Mouse (Mus musculus) embryo, embryonic 11 days (tissue): ENCODE results near the gene Pax3.

Experiments used
- DNase-seq: peaks from one replicate; pipeline ENCODE4 v3.0.0-alpha.2; 2015

The Pax3 gene

GRCm38 (mm10) chr1:78171671-78172070 lies 25.3 kb downstream of the Pax3 start:
- no peak for DNase-seq

- no peak for DNase-seq
Observed at GRCm38 (mm10) chr1:78170771-78171170, 26.2 kb downstream of the Pax3 start.

GRCm38 (mm10) chr1:78168796-78169195 lies 28.1 kb downstream of the Pax3 start:
- DNase-seq, result peak; percentile 66

- DNase-seq, result peak; percentile 72
Observed at GRCm38 (mm10) chr1:78167577-78168286, 29.2 kb downstream of the Pax3 start.

- DNase-seq, result no peak
Observed at GRCm38 (mm10) chr1:78161745-78162144, 35.2 kb downstream of the Pax3 start.

GRCm38 (mm10) chr1:78157930-78158329 lies 39.0 kb downstream of the Pax3 start:
- no peak for DNase-seq

GRCm38 (mm10) chr1:78155796-78156195 lies 41.1 kb downstream of the Pax3 start:
- DNase-seq, result no peak

GRCm38 (mm10) chr1:78148011-78148623 lies 48.8 kb downstream of the Pax3 start:
- no peak for DNase-seq

- DNase-seq, result no peak
Observed at GRCm38 (mm10) chr1:78143403-78143802, 53.5 kb downstream of the Pax3 start.

GRCm38 (mm10) chr1:78142912-78143311 lies 54.0 kb downstream of the Pax3 start:
- no peak for DNase-seq

GRCm38 (mm10) chr1:78141741-78142501 lies 55.0 kb downstream of the Pax3 start:
- DNase-seq, result peak; percentile 67

- no peak for DNase-seq
Observed at GRCm38 (mm10) chr1:78141314-78141713, 55.6 kb downstream of the Pax3 start.

- peak; percentile 60 for DNase-seq
Observed at GRCm38 (mm10) chr1:78140505-78141303, 56.2 kb downstream of the Pax3 start.

GRCm38 (mm10) chr1:78139287-78139686 lies 57.6 kb downstream of the Pax3 start:
- DNase-seq, result peak; percentile 65

GRCm38 (mm10) chr1:78129267-78129666 lies 67.7 kb downstream of the Pax3 start:
- peak; percentile 47 for DNase-seq

- no peak for DNase-seq
Observed at GRCm38 (mm10) chr1:78119899-78120560, 76.9 kb downstream of the Pax3 start.

GRCm38 (mm10) chr1:78116046-78116445 lies 80.9 kb downstream of the Pax3 start:
- no peak for DNase-seq

GRCm38 (mm10) chr1:78110311-78110710 lies 86.6 kb downstream of the Pax3 start:
- DNase-seq, result peak; percentile 75

- no peak for DNase-seq
Observed at GRCm38 (mm10) chr1:78103511-78103910, 93.4 kb downstream of the Pax3 start.

- no peak for DNase-seq
Observed at GRCm38 (mm10) chr1:78093619-78094018, 103.3 kb downstream of the Pax3 start.

- no peak for DNase-seq
Observed at GRCm38 (mm10) chr1:78088646-78089045, 108.3 kb downstream of the Pax3 start.

- peak; percentile 51 for DNase-seq
Observed at GRCm38 (mm10) chr1:78081761-78082160, 115.2 kb downstream of the Pax3 start.
